Mouse (Mus musculus): ENCODE results near the gene Gamt. TPM values are rescaled to one million over a fixed set of nuclear protein-coding genes. Genes with fewer than 3 reads are reported as not detected.
"Not testable (repeated sequence)": the region's sequence is repeated elsewhere in the genome, so short reads cannot be mapped to it uniquely, and the experiment has no call there.

The Gamt gene
- polyA plus RNA-seq, 1 experiment from 2014 or later: 33.0 TPM

GRCm38 (mm10) chr10:80254331-80255297, 6.2 kb downstream of the Gamt start:
- H3K27me3 ChIP-seq: no peaks in the 10 kb centered on the region
- peaks cover 65% of the 10 kb centered on the region for H3K36me3 ChIP-seq
- no peaks in the 10 kb centered on the region for H3K9me3 ChIP-seq
- WGBS: 96% methylated on average over 26 of the region's 26 CpGs
- H3K9ac ChIP-seq: no peak overlapping the region
- peaks cover 38% of the 10 kb centered on the region for H3K4me1 ChIP-seq (replicated peaks)
- no peak overlapping the region for H3K4me2 ChIP-seq
- H3K4me3 ChIP-seq: no peak overlapping the region
- no peak for ATAC-seq (ENCODE audit: low read depth)
- no peak overlapping the region for H3K27ac ChIP-seq (replicated peaks)

- H3K4me3 ChIP-seq: no peak overlapping the region
- no peak for ATAC-seq (ENCODE audit: low read depth)
- peaks cover 28% of the 10 kb centered on the region for H3K4me1 ChIP-seq (replicated peaks)
- peaks cover 56% of the 10 kb centered on the region for H3K36me3 ChIP-seq
- 92% methylated on average over 6 of the region's 6 CpGs for WGBS
- no peak overlapping the region for H3K9ac ChIP-seq
- H3K27me3 ChIP-seq: no peaks in the 10 kb centered on the region
- H3K4me2 ChIP-seq: no peak overlapping the region
- H3K9me3 ChIP-seq: no peaks in the 10 kb centered on the region
- no peak overlapping the region for H3K27ac ChIP-seq (replicated peaks)
These were observed 7.3 kb downstream of the Gamt start for GRCm38 (mm10) chr10:80253551-80253950.

GRCm38 (mm10) chr10:80252493-80253274, 8.1 kb downstream of the Gamt start:
- peaks cover 48% of the 10 kb centered on the region for H3K36me3 ChIP-seq
- H3K27me3 ChIP-seq: no peaks in the 10 kb centered on the region
- no peak overlapping the region for H3K9ac ChIP-seq
- H3K9me3 ChIP-seq: no peaks in the 10 kb centered on the region
- no peak overlapping the region for H3K4me3 ChIP-seq
- H3K27ac ChIP-seq (replicated peaks): no peak overlapping the region
- ATAC-seq (ENCODE audit: low read depth): no peak
- peaks cover 31% of the 10 kb centered on the region for H3K4me1 ChIP-seq (replicated peaks)
- H3K4me2 ChIP-seq: no peak overlapping the region
- WGBS: 93% methylated on average over 11 of the region's 11 CpGs

- H3K4me1 ChIP-seq (replicated peaks): peaks cover 32% of the 10 kb centered on the region
- no peaks in the 10 kb centered on the region for H3K9me3 ChIP-seq
- H3K4me3 ChIP-seq: no peak overlapping the region
- peaks cover 43% of the 10 kb centered on the region for H3K36me3 ChIP-seq
- H3K27me3 ChIP-seq: no peaks in the 10 kb centered on the region
- H3K4me2 ChIP-seq: no peak overlapping the region
- no peak overlapping the region for H3K9ac ChIP-seq
- H3K27ac ChIP-seq (replicated peaks): no peak overlapping the region
- no peak for ATAC-seq (ENCODE audit: low read depth)
These were observed 8.8 kb downstream of the Gamt start for GRCm38 (mm10) chr10:80252011-80252410.

- Histone ChIP-seq H3K27me3 (no peaks in the 10 kb centered on the region), H3K4me1 (replicated peaks) (peaks cover 25% of the 10 kb centered on the region), H3K27ac (replicated peaks) (no peak overlapping the region), H3K4me3 (peak overlapping the region; percentile 78), H3K36me3 (peaks cover 29% of the 10 kb centered on the region), H3K9me3 (no peaks in the 10 kb centered on the region), H3K4me2 (peak overlapping the region; percentile 97), H3K9ac (0 out of 2 replicates have a peak overlapping the region, but pooled peaks have one; percentile 88)
- 90% methylated on average over 4 of the region's 4 CpGs for WGBS
- no peak for ATAC-seq (ENCODE audit: low read depth)
These were observed 10.2 kb downstream of the Gamt start for GRCm38 (mm10) chr10:80250573-80250972.

GRCm38 (mm10) chr10:80250059-80250458, 10.8 kb downstream of the Gamt start:
- no peak for ATAC-seq (ENCODE audit: low read depth)
- H3K27ac ChIP-seq (replicated peaks): peak overlapping the region; percentile 92; the same call in 1 of the 2 replicates
- peaks cover 24% of the 10 kb centered on the region for H3K36me3 ChIP-seq
- peak overlapping the region; percentile 97 for H3K4me2 ChIP-seq
- WGBS: 49% methylated on average over 2 of the region's 2 CpGs
- H3K4me1 ChIP-seq (replicated peaks): peaks cover 30% of the 10 kb centered on the region
- H3K27me3 ChIP-seq: no peaks in the 10 kb centered on the region
- peak overlapping the region; percentile 88 for H3K9ac ChIP-seq
- peak overlapping the region; percentile 78 for H3K4me3 ChIP-seq
- no peaks in the 10 kb centered on the region for H3K9me3 ChIP-seq

GRCm38 (mm10) chr10:80248971-80249640, 11.7 kb downstream of the Gamt start, which contains the start of gene Ndufs7:
TSS of gene Ndufs7 (plus strand) at chr10:80249121.
- under 1% methylated on average over 53 of the region's 53 CpGs for WGBS
- no peaks in the 10 kb centered on the region for H3K27me3 ChIP-seq
- ATAC-seq (ENCODE audit: low read depth): peak; percentile 86
- H3K4me2 ChIP-seq: peak within 1 kb of the TSS; percentile 97
- peaks cover 30% of the 10 kb centered on the region for H3K4me1 ChIP-seq (replicated peaks)
- no peaks in the 10 kb centered on the region for H3K9me3 ChIP-seq
- peak within 1 kb of the TSS; percentile 78 for H3K4me3 ChIP-seq
- H3K36me3 ChIP-seq: peaks cover 18% of the 10 kb centered on the region
- H3K27ac ChIP-seq (replicated peaks): peak within 1 kb of the TSS; percentile 92
- H3K9ac ChIP-seq: peak within 1 kb of the TSS; percentile 88

GRCm38 (mm10) chr10:80248437-80248836, 12.4 kb downstream of the Gamt start:
- H3K27me3 ChIP-seq; H3K9me3 ChIP-seq; ATAC-seq (ENCODE audit: low read depth); H3K27ac ChIP-seq (replicated peaks); H3K9ac ChIP-seq: not testable (repeated sequence)
- Histone ChIP-seq H3K4me2 (peak overlapping the region; percentile 97), H3K4me1 (replicated peaks) (peaks cover 30% of the 10 kb centered on the region), H3K36me3 (peaks cover 18% of the 10 kb centered on the region), H3K4me3 (peak overlapping the region; percentile 78)
- WGBS: 44% methylated on average over 3 of the region's 3 CpGs

GRCm38 (mm10) chr10:80247849-80248248, 13.0 kb downstream of the Gamt start:
- ATAC-seq (ENCODE audit: low read depth): no peak
- Histone ChIP-seq H3K9ac (no peak overlapping the region), H3K4me1 (replicated peaks) (peaks cover 30% of the 10 kb centered on the region), H3K4me2 (no peak overlapping the region), H3K27ac (replicated peaks) (no peak overlapping the region), H3K9me3 (no peaks in the 10 kb centered on the region), H3K4me3 (no peak overlapping the region), H3K27me3 (no peaks in the 10 kb centered on the region), H3K36me3 (peaks cover 18% of the 10 kb centered on the region)
- 55% methylated on average over 6 of the region's 6 CpGs for WGBS

GRCm38 (mm10) chr10:80245600-80245999, 15.2 kb downstream of the Gamt start:
- Histone ChIP-seq H3K4me1 (replicated peaks) (peaks cover 22% of the 10 kb centered on the region), H3K4me3 (no peak overlapping the region)

GRCm38 (mm10) chr10:80244791-80245399, 15.9 kb downstream of the Gamt start:
- H3K36me3 ChIP-seq: peaks cover 46% of the 10 kb centered on the region
- peaks cover 15% of the 10 kb centered on the region for H3K4me1 ChIP-seq (replicated peaks)
- no peak overlapping the region for H3K4me2 ChIP-seq
- no peak overlapping the region for H3K27ac ChIP-seq (replicated peaks)
- H3K9ac ChIP-seq: 0 out of 2 replicates have a peak overlapping the region, but pooled peaks have one; percentile 58
- H3K9me3 ChIP-seq: no peaks in the 10 kb centered on the region
- ATAC-seq (ENCODE audit: low read depth): no peak
- no peaks in the 10 kb centered on the region for H3K27me3 ChIP-seq
- 34% methylated on average over 5 of the region's 5 CpGs for WGBS
- no peak overlapping the region for H3K4me3 ChIP-seq

More at GRCm38 (mm10) chr10:80245600-80245999, 15.2 kb downstream of the Gamt start:
- Histone ChIP-seq H3K4me2 (no peak overlapping the region), H3K27me3 (no peaks in the 10 kb centered on the region), H3K9ac (peak overlapping the region; percentile 58), H3K27ac (replicated peaks) (peak overlapping the region; percentile 74), H3K9me3 (no peaks in the 10 kb centered on the region), H3K36me3 (peaks cover 39% of the 10 kb centered on the region)
- WGBS: 6% methylated on average over 4 of the region's 4 CpGs
- ATAC-seq (ENCODE audit: low read depth): 0 out of 2 replicates have a peak, but pooled peaks have one; percentile 16
